Mouse (Mus musculus) kidney, adult 2 months (tissue): Measurements from ENCODE around the gene Zfp78.
"Not testable (repeated sequence)": the region's sequence is repeated elsewhere in the genome, so short reads cannot be mapped to it uniquely, and the experiment has no call there.

Source experiments
- CTCF ChIP-seq: fragments of 200-500 bp; conservative IDR thresholded peaks from 2 replicates; pipeline ENCODE4 v1.5.1; 2011; ENCODE audit warnings: low read depth, mild to moderate bottlenecking, control low read depth, low read length, moderate library complexity, mixed read lengths; ENCODE audit not compliant: insufficient read depth, insufficient read length
- POLR2A ChIP-seq: fragments of 200-500 bp; IDR thresholded peaks from one replicate; pipeline ENCODE4 v1.6.1; 2011; ENCODE audit warnings: low read depth, low read length, control low read depth

DNA sequence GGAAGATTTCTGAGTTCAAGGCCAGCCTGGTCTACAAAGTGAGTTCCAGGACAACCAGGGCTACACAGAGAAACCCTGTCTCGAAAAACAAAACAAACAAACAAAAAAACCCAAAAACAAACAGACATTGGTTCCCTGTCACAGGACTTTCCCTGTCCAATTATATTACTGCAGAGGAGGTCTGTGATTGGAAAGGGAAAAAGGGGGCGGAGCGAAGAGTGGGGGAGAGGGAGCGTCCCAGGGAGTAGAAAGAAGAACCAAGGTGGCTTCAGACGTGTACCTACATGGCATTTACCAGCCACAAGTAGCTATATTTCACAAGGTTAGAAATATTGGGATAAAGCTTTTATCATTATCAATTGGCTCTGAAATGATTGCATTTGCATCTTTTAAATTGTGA lies 5.1 kb downstream of the Zfp78 start:
- not testable (repeated sequence) for TF ChIP-seq POLR2A, CTCF
